Mouse (Mus musculus): ENCODE data around the gene Itgad.

GRCm38 (mm10) chr7:128235481-128235880 is 81.3 kb downstream of the Itgad start:
- TF ChIP-seq CTCF (IDR thresholded peaks at IDR 0.05; ENCODE audit: insufficient read depth, low read length) = no peak
- TF ChIP-seq POLR2A (IDR thresholded peaks at IDR 0.05; ENCODE audit: borderline replicate concordance, extremely low read depth, low read depth, low read length) = no peak
